Mouse (Mus musculus) cortical plate, adult 2 months (tissue): ENCODE data around the gene Sidt1.

Experiments used
- CTCF ChIP-seq: fragments of 200-500 bp; IDR thresholded peaks from 2 replicates; pipeline ENCODE4 v1.5.1; 2011; ENCODE audit warnings: mild to moderate bottlenecking, control low read depth, low read length; ENCODE audit not compliant: insufficient read depth; ENCODE audit errors: extremely low read depth
- POLR2A ChIP-seq: fragments of 200-500 bp; IDR thresholded peaks from 2 replicates; pipeline ENCODE4 v1.6.1; 2011; ENCODE audit warnings: mild to moderate bottlenecking, low read length, control low read depth; ENCODE audit not compliant: insufficient read depth; ENCODE audit errors: extremely low read depth

GRCm38 (mm10) chr16:44252735-44253134, 80.3 kb downstream of the Sidt1 start:
- no peak for TF ChIP-seq CTCF
- no peak for TF ChIP-seq POLR2A
